Mouse (Mus musculus) lung, adult 2 months (tissue): ENCODE results near the gene Msi1.

Experiments
- CTCF ChIP-seq: fragments of 200-500 bp; IDR thresholded peaks from 2 replicates; pipeline ENCODE4 v1.5.1; 2011; ENCODE audit warnings: mild to moderate bottlenecking, low read length, control low read depth; ENCODE audit not compliant: insufficient read depth
- POLR2A ChIP-seq: fragments of 200-500 bp; IDR thresholded peaks from 2 replicates; pipeline ENCODE4 v1.6.1; 2011; ENCODE audit warnings: low read depth, mild to moderate bottlenecking, control low read depth, low read length, borderline replicate concordance; ENCODE audit errors: extremely low read depth

- TF ChIP-seq POLR2A (no peak), CTCF (no peak)
These were observed 3.0 kb downstream of the Msi1 start for GRCm38 (mm10) chr5:115432395-115432794.
